Mouse (Mus musculus) ovary, postnatal 14 days (tissue): ENCODE data around the gene Hcls1.

ENCODE experiments used
- DNase-seq: peaks from one replicate; pipeline ENCODE4 v3.0.0; 2022; ENCODE audit warnings: low spot score

The Hcls1 gene

DNA sequence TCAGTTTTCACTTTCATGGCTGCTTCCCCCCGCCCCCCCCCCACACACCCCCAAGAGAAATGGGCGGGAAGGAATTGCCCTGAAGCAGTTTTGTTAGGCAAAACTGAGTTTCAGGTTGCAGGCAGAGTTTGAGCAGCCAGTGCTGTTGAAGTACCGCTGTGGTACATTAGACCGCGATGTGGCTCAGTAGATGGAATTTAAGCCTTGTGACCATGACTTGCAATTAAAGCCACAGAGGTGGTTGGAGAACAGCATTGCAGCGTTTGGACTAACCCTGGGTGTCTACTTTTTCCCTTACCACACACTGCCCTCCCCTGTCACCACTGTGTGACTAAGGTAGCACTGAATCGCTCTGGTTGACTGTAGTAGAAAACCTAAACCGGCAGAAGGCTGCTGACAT lies 54.7 kb downstream of the Hcls1 start:
- DNase-seq, result no peak

DNA sequence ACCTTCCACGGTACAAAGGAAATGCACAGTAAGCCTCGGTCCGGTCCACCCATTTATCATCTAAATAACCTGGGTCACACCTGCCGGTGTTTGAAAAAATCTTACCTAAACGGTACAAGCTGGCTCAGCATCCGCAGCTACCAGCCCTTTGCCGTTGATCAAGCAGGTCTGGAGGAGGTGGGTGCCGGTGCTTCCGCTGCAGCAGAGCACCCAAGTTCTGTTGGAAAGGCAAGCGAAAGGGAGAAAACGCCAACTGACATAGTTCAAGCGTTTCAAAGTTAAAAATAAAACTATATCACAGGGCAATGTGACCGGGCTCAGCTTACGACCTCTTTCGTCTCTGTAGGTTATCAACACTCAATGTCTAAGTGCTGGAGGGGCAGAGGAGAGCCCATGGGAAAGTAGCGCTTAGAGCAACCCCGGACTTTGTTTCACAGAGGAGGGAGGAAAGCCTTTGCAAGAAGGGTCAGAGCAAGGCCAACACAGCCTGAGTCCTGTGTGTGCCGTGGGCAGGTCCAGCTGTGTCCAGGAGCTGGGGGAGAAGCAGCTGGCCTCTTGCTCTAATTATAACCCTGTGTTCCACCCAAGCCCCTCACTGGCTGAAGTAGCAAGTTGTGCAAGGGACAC lies 55.3 kb downstream of the Hcls1 start, which contains the start of gene Fbxo40:
TSS of gene Fbxo40 (minus strand) at position 469 of the 627 bp plus-strand sequence.
- no peak for DNase-seq

DNA sequence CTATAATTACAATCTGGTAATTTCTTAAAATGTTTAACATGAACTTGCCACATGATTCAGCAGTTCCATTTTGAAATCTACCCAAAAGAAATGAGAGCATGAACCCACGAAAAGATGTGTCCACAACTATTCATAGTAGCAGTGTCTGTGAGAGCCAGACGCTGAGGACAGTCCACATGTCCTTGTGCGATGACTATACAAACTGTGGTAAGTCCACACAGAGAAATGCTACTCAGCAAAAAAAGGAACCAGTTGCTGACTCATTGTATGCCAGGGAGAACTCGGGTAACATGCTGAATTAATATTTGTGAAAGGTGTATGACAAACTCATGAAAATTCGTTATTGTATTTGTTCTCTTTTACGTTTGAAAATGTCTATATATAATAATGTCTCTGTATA lies 62.9 kb downstream of the Hcls1 start:
- no peak for DNase-seq

DNA sequence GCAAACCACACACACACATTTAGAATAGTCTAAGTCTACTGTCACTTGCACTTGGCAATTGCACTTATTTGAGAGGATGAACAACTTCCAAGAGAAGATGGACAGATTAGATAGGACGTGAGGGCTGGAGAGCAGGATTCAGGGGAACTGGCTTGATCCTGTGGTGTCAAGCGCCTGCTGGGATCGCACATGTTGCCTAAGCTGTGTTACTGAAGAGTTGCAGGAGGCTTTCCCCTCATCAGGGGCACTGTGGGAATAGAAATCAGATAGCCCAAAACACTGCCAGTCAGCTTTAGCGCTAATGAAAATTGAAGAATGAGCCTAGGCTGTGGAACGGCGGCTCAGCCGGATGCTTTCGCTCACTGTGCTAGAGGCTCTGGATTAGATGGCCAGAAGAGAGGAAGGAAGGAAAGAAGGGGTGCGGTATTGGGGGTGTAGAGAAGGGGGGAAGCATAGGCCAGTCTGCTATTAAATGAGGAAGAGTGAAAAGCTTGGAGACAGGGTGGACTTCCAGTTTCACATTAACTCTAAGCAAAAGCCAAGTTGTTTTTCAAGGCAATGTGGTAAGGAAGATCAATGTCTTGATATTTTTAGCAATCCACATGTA lies 64.7 kb downstream of the Hcls1 start:
- DNase-seq, result no peak

DNA sequence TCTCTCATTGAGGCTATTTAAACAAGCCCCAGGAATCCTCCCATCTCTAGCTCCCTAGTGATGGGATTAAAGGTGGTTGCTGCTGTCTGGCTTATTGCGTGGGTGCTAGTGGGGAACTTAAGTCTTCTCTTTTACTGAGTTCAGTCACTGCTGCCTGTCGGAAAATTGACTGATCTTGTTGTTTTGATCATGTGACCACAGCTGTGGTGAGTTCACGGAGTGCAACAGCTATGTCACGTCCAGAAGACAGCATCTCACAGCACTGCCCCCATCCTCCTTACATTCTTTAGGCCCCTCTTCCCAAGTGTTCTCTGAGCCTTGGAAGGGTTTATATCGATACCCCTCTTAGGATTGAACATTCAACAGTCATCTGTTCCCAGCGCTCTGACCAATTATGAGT lies 74.5 kb downstream of the Hcls1 start:
- DNase-seq, result no peak

DNA sequence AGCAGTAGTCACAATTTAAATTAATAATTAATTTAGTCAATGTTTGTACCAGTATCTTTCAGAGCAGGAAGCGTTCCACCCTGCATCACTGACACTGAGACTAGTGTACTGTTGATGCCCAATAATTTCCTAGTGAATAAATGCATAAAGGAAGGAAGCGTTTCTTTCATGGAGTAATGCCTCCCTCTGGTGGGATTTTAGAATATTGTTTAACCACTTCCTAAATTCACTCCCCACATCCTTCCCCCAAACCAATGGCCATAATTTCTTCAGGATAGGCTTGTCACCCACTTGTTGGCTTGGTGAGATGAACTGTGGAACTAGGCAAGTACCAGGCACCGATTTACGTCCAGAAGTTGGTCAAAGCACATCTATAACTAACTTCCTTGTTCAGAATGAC lies 75.6 kb downstream of the Hcls1 start:
- peak; percentile 18 for DNase-seq

DNA sequence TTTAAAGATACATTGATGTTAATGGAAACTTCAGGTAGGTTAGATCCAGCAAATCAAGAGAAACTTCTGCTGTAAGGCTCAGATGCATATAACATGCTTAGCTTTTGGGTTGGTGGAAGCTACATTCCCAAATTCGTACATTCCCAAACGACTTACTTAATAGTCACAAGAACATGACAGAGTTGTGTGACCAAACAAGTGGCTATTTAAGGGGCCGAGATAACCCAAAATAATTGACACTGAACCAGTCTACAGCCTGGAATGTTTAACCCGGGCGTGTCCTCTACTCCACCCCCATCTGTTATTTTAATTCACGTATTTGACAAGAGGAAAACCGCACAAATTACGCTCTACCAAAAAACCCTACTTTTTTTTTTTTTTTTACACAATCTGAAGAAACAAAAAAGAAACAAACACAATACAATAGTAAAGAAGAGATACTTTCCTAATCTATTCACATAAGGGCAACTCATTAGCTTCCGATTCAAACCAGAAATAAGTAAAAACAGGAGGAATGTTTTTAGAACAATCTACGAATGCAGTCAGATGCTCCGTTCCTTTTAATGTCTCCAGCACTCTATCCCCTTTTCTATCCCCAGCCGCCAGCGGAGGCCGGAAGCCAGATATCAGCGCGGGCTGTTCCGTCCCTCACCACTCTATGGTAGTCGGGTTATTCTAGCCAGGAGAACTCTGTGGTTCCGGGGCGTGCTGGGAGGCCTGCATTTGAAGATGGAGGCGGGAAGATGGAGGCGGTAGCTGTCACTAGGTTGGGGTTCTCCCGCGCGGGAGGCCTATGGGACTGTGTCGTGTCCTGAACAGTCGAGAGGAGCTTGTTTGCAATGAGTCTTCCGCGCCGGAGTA lies 76.5 kb downstream of the Hcls1 start, which contains the start of gene Polq:
TSS of gene Polq (plus strand) at position 726 of the 861 bp plus-strand sequence.
- DNase-seq, result peak; percentile 93

DNA sequence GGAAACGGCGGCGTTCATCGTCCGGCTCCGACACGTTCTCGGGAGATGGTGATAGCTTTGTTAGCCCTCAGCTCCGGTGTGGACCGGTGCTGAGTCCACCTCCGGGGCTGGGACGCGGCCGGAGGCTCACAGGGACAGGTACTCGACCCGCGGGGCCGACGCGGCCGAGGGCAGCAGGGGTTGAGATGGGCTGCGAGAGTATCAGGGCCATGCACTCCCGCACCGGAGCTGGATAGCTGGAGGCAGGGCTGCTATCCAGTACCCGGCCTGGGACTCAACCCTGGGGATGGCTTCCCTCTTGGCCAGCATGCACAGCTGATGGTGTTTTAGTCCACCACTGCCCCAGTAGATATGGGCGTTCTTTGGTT lies 77.1 kb downstream of the Hcls1 start:
- no peak for DNase-seq

DNA sequence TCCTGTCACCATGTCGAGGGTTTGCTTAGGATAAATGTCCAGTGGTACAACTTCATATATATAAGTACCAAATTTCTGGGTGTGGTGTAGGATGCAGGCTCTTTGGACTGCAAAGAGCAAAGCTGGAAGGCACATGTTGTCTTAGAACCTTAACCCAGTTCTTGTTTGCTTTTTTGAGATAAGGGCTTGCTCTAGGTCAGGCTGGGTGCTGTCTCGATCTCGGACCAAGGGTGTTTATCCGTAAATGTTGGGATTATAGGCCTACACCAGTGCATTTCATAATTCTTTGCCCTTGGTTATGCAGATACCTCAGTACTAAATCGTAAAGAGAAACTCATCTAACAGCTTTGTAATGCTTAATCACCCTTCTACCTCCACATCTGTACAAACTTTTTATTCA lies 77.6 kb downstream of the Hcls1 start:
- no peak for DNase-seq
